Mouse (Mus musculus) spleen, adult 18-20 months (tissue): ENCODE data around the gene Ndrg4.

Experiments used
- DNase-seq, 2 experiments: peaks; one replicate each; pipeline ENCODE4 v3.0.0; 2022; ENCODE audit warnings: mixed read lengths in 2 of 2

Ndrg4 gene

DNA sequence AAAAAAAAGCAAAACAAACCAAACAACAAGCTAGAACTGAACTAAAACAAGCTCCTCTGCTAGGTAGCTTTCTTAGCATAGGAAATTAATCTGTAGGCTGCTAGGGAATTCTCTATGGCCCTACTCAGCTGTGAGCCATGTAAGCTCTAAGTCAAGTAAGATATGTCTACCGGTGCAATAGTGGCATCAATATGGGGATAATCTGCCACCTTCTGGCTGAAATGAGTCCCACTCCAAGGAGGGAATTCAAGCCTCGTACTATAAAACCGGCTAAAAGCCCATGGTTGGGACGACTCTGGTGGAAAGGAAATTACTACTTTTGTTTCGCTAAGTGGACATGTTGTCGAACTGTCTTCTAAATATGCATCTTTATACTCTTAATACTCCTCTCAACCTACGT is 61.8 kb downstream of the Ndrg4 start:
- no peak for DNase-seq

DNA sequence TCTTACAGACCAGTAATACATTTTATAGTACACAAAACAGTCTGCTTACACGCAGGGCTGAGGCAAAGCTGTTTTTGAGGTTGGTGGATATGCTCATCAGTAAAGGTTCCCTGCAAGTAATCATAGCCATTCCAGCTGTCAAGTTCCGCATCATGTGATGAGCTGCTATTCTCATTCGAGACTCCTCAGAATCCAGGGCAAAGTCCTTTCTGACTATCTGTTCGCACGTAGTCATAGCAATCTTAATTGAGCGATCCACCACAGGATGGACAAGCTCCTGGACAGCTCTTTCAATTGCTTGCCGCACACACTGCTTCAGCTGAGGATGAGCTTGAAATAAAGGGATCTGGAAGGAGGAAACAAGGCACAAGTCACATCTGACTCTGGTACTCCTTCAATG is 65.0 kb downstream of the Ndrg4 start:
- no peak for DNase-seq

DNA sequence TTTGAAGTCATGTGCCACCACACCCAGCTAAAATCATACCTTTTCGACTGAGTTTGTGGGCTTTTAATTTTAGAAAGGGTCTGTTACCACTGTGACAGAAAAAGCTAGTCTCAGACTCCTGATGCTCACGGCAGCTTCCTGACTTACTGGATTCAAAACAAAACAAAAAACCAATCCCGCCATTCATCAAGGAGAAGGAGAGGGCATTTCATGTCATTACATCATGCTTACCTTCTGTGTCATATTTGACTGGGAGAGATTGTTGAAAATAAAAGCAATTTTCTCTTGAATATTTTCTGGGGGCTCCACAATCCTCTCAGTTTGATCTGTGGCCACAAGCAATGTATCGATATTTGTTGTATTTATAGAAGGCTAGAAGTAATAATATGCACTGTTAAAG is 71.2 kb downstream of the Ndrg4 start:
- no peak for DNase-seq

DNA sequence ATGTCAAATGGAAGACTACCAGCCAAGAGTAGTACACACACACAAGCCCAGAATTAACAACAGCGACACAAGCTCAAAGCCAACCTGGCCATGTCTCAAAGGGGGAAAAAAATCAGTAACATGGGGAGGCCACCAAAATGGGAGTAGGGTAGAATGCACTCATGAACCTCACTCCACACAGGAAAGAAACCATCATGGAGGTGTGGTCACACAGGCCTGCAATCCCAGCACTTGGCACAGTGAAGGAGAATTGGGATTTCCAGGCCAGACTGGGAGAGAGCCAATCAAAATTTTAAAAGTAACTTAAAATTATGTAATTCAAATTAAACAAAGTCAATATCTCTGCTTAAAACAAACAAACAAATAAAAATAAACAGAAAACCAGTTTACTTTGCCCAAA is 75.1 kb downstream of the Ndrg4 start:
- no peak for DNase-seq

DNA sequence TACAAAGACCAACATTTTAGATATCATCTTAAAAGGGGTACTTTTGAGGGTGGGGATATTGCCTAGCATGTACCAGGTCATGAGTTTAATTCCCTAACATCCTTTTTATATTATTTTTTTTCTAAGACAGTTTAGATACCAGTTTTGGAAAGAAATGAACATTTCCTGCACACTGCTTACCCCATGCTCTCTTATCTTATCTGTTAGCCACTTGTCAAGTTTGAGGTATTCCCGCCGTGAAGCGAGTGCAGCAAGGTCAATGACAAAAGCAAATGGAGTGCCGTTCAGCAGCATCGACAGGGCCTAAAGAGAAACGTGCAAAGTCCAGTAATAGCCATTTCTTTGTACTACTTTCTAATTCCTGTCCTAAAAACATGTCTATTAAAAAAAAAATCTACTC is 83.5 kb downstream of the Ndrg4 start:
- DNase-seq, result no peak

DNA sequence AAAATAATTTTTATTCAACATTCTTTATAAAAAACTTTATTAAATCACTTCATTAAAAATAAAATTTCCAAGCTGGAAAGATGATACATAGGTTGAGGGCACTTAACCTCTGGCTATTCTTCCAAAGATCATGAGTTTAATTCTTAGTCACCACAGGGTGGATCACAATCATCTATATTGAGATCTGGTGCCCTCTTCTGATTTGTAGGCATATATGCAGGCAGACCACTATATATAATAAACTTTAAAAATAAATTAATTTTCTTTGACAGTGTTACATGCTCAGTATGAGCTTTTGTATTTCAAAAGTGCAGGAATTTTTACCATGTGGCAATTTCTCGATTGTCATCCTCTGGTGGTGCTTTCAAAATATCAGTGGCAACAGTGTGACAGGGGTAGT is 87.4 kb downstream of the Ndrg4 start:
- DNase-seq, result no peak
